Mouse (Mus musculus): ENCODE data around the gene Nlrp6. TPM values are rescaled to one million over a fixed set of nuclear protein-coding genes. Genes with fewer than 3 reads are reported as not detected.
"Not testable (repeated sequence)": the region's sequence is repeated elsewhere in the genome, so short reads cannot be mapped to it uniquely, and the experiment has no call there.

The Nlrp6 gene
- polyA plus RNA-seq, 1 experiment from 2014 or later: 0.37 TPM

- not testable (repeated sequence) for H3K4me1 ChIP-seq (ENCODE audit: control insufficient read depth, insufficient read depth, low read length); H3K4me2 ChIP-seq (ENCODE audit: low read length); ATAC-seq; H3K4me3 ChIP-seq (ENCODE audit: low read depth, low read length); H3K9me3 ChIP-seq (replicated peaks; ENCODE audit: control insufficient read depth, low read length); DNase-seq (ENCODE audit: low spot score); H3K36me3 ChIP-seq (ENCODE audit: control insufficient read depth, insufficient read depth, low read length); H3K9ac ChIP-seq (ENCODE audit: low read length); H3K27me3 ChIP-seq (replicated peaks; ENCODE audit: control insufficient read depth, insufficient read depth, low read length); H3K27ac ChIP-seq (ENCODE audit: low read depth, low read length)
- 14% methylated on average over 3 of the region's 3 CpGs for WGBS
Measured at GRCm38 (mm10) chr7:140968710-140969109, 48.0 kb downstream of the Nlrp6 start.

GRCm38 (mm10) chr7:140970931-140971330 lies 50.2 kb downstream of the Nlrp6 start:
- H3K4me2 ChIP-seq (ENCODE audit: low read length): no peak overlapping the region
- no peak overlapping the region for H3K4me3 ChIP-seq (ENCODE audit: low read depth, low read length)
- no peak overlapping the region for H3K9ac ChIP-seq (ENCODE audit: low read length)
- H3K36me3 ChIP-seq (ENCODE audit: control insufficient read depth, insufficient read depth, low read length): no peaks in the 10 kb centered on the region
- H3K27me3 ChIP-seq (replicated peaks; ENCODE audit: control insufficient read depth, insufficient read depth, low read length): 0 out of 2 replicates have a peak, but pooled peaks cover 6% of the 10 kb centered on the region
- no peaks in the 10 kb centered on the region for H3K9me3 ChIP-seq (replicated peaks; ENCODE audit: control insufficient read depth, low read length)
- ATAC-seq (no peak), DNase-seq (ENCODE audit: low spot score) (no peak)
- WGBS: 58% methylated on average over 7 of the region's 7 CpGs
- H3K4me1 ChIP-seq (ENCODE audit: control insufficient read depth, insufficient read depth, low read length): peaks cover 5% of the 10 kb centered on the region
- no peak overlapping the region for H3K27ac ChIP-seq (ENCODE audit: low read depth, low read length)

GRCm38 (mm10) chr7:140971479-140972171 lies 50.9 kb downstream of the Nlrp6 start:
- no peaks in the 10 kb centered on the region for H3K36me3 ChIP-seq (ENCODE audit: control insufficient read depth, insufficient read depth, low read length)
- no peak for ATAC-seq
- H3K4me3 ChIP-seq (ENCODE audit: low read depth, low read length): no peak overlapping the region
- 88% methylated on average over 8 of the region's 8 CpGs for WGBS
- no peak overlapping the region for H3K27ac ChIP-seq (ENCODE audit: low read depth, low read length)
- no peaks in the 10 kb centered on the region for H3K9me3 ChIP-seq (replicated peaks; ENCODE audit: control insufficient read depth, low read length)
- no peak overlapping the region for H3K9ac ChIP-seq (ENCODE audit: low read length)
- H3K4me2 ChIP-seq (ENCODE audit: low read length): no peak overlapping the region
- H3K4me1 ChIP-seq (ENCODE audit: control insufficient read depth, insufficient read depth, low read length): peaks cover 5% of the 10 kb centered on the region
- 0 out of 2 replicates have a peak, but pooled peaks cover 6% of the 10 kb centered on the region for H3K27me3 ChIP-seq (replicated peaks; ENCODE audit: control insufficient read depth, insufficient read depth, low read length)
- no peak for DNase-seq (ENCODE audit: low spot score)

GRCm38 (mm10) chr7:140973396-140974165 lies 52.9 kb downstream of the Nlrp6 start:
- Histone ChIP-seq H3K27ac (ENCODE audit: low read depth, low read length) (no peak overlapping the region), H3K4me1 (ENCODE audit: control insufficient read depth, insufficient read depth, low read length) (peaks cover 2% of the 10 kb centered on the region; the same call in 1 of the 2 replicates), H3K4me2 (ENCODE audit: low read length) (no peak overlapping the region), H3K27me3 (replicated peaks; ENCODE audit: control insufficient read depth, insufficient read depth, low read length) (0 out of 2 replicates have a peak, but pooled peaks cover 6% of the 10 kb centered on the region), H3K36me3 (ENCODE audit: control insufficient read depth, insufficient read depth, low read length) (no peaks in the 10 kb centered on the region), H3K9ac (ENCODE audit: low read length) (no peak overlapping the region), H3K9me3 (replicated peaks; ENCODE audit: control insufficient read depth, low read length) (no peaks in the 10 kb centered on the region), H3K4me3 (ENCODE audit: low read depth, low read length) (no peak overlapping the region)
- WGBS: 18% methylated on average over 14 of the region's 14 CpGs
- DNase-seq (ENCODE audit: low spot score) (no peak), ATAC-seq (no peak)

- H3K27ac ChIP-seq (ENCODE audit: low read depth, low read length): no peak overlapping the region
- no peak overlapping the region for H3K9ac ChIP-seq (ENCODE audit: low read length)
- peaks cover 2% of the 10 kb centered on the region; the same call in 1 of the 2 replicates for H3K4me1 ChIP-seq (ENCODE audit: control insufficient read depth, insufficient read depth, low read length)
- no peak for ATAC-seq
- no peak overlapping the region for H3K4me3 ChIP-seq (ENCODE audit: low read depth, low read length)
- no peaks in the 10 kb centered on the region for H3K36me3 ChIP-seq (ENCODE audit: control insufficient read depth, insufficient read depth, low read length)
- no peak for DNase-seq (ENCODE audit: low spot score)
- H3K27me3 ChIP-seq (replicated peaks; ENCODE audit: control insufficient read depth, insufficient read depth, low read length): 0 out of 2 replicates have a peak, but pooled peaks cover 6% of the 10 kb centered on the region
- no peaks in the 10 kb centered on the region for H3K9me3 ChIP-seq (replicated peaks; ENCODE audit: control insufficient read depth, low read length)
- WGBS: 14% methylated on average over 9 of the region's 9 CpGs
- H3K4me2 ChIP-seq (ENCODE audit: low read length): no peak overlapping the region
Measured at GRCm38 (mm10) chr7:140974940-140975339, 54.2 kb downstream of the Nlrp6 start.

GRCm38 (mm10) chr7:140975465-140975864 lies 54.8 kb downstream of the Nlrp6 start:
- Histone ChIP-seq H3K36me3 (ENCODE audit: control insufficient read depth, insufficient read depth, low read length) (no peaks in the 10 kb centered on the region), H3K27ac (ENCODE audit: low read depth, low read length) (no peak overlapping the region), H3K9me3 (replicated peaks; ENCODE audit: control insufficient read depth, low read length) (no peaks in the 10 kb centered on the region), H3K4me1 (ENCODE audit: control insufficient read depth, insufficient read depth, low read length) (peaks cover 2% of the 10 kb centered on the region; the same call in 1 of the 2 replicates), H3K9ac (ENCODE audit: low read length) (no peak overlapping the region), H3K27me3 (replicated peaks; ENCODE audit: control insufficient read depth, insufficient read depth, low read length) (0 out of 2 replicates have a peak, but pooled peaks cover 6% of the 10 kb centered on the region), H3K4me3 (ENCODE audit: low read depth, low read length) (no peak overlapping the region), H3K4me2 (ENCODE audit: low read length) (no peak overlapping the region)
- DNase-seq (ENCODE audit: low spot score): no peak
- 41% methylated on average over 3 of the region's 3 CpGs for WGBS
- no peak for ATAC-seq

- ATAC-seq; H3K4me2 ChIP-seq (ENCODE audit: low read length); H3K36me3 ChIP-seq (ENCODE audit: control insufficient read depth, insufficient read depth, low read length); H3K4me3 ChIP-seq (ENCODE audit: low read depth, low read length); H3K9me3 ChIP-seq (replicated peaks; ENCODE audit: control insufficient read depth, low read length); H3K27ac ChIP-seq (ENCODE audit: low read depth, low read length); H3K27me3 ChIP-seq (replicated peaks; ENCODE audit: control insufficient read depth, insufficient read depth, low read length); DNase-seq (ENCODE audit: low spot score); H3K4me1 ChIP-seq (ENCODE audit: control insufficient read depth, insufficient read depth, low read length); H3K9ac ChIP-seq (ENCODE audit: low read length): not testable (repeated sequence)
- 96% methylated on average over 9 of the region's 9 CpGs for WGBS
Measured at GRCm38 (mm10) chr7:140976720-140977119, 56.0 kb downstream of the Nlrp6 start.
